Comparison of ENCODE assay signal across 8 mouse cellular contexts in genomic region chr7:118115533-118115876, GRCm38 (mm10). TPM values are rescaled to one million over a fixed set of nuclear protein-coding genes. Genes with fewer than 3 reads are reported as not detected.
DNase-seq lines count a peak whose midpoint lies in the region; ATAC-seq and TF ChIP-seq lines count a peak whose summit lies in the region.

No protein-coding gene starts in this region.

- H3K36me3 ChIP-seq in heart, embryonic 16.5 days (ENCODE audit: control insufficient read depth, insufficient read depth), result peaks cover 46% of the 10 kb centered on the region
- H3K36me3 ChIP-seq in hindbrain, embryonic 12.5 days, result peaks cover 64% of the 10 kb centered on the region
- peaks cover 69% of the 10 kb centered on the region for H3K36me3 ChIP-seq in midbrain, embryonic 14.5 days (ENCODE audit: control insufficient read depth, insufficient read depth, low read length)

- H3K27me3 ChIP-seq in heart, embryonic 16.5 days (ENCODE audit: control insufficient read depth, insufficient read depth, low read length), result no peaks in the 10 kb centered on the region
- H3K27me3 ChIP-seq in hindbrain, embryonic 12.5 days, result no peaks in the 10 kb centered on the region
- no peaks in the 10 kb centered on the region for H3K27me3 ChIP-seq in midbrain, embryonic 14.5 days (ENCODE audit: control insufficient read depth, insufficient read depth, low read length)

- TF ChIP-seq CTCF in bone marrow, adult 2 months (IDR thresholded peaks at IDR 0.05; ENCODE audit: control insufficient read depth, insufficient read depth, low read length), result no peak

- DNase-seq in heart, adult 8-10 months (ENCODE audit: low spot score), result no peak
- DNase-seq in midbrain, embryonic 14.5 days, result no peak
- DNase-seq in urinary bladder, postnatal 36 days (ENCODE audit: low spot score in 2 of 2), result no peak
- DNase-seq in right cerebral cortex, postnatal 4 days, result no peak
- DNase-seq in spleen, postnatal 10 days (ENCODE audit: low spot score in 2 of 2), result no peak

- ATAC-seq in heart, embryonic 16.5 days (replicated peaks; ENCODE audit: extremely low read depth, insufficient read depth, low FRiP score), result peak; percentile 44
- ATAC-seq in hindbrain, embryonic 12.5 days (ENCODE audit: low FRiP score), result no peak
- peak; percentile 60 for ATAC-seq in midbrain, embryonic 14.5 days (ENCODE audit: low FRiP score, low TSS enrichment)

- peak overlapping the region; percentile 91 for H3K4me2 ChIP-seq in heart, embryonic 16.5 days (ENCODE audit: low read depth, low read length)
- peak overlapping the region; percentile 94 for H3K4me2 ChIP-seq in hindbrain, embryonic 12.5 days (replicated peaks)
- H3K4me2 ChIP-seq in midbrain, embryonic 14.5 days (ENCODE audit: low read length), result peak overlapping the region; percentile 98

- no peaks in the 10 kb centered on the region for H3K9me3 ChIP-seq in heart, embryonic 16.5 days (replicated peaks; ENCODE audit: control insufficient read depth, low read length)
- H3K9me3 ChIP-seq in hindbrain, embryonic 12.5 days (replicated peaks), result no peaks in the 10 kb centered on the region
- no peaks in the 10 kb centered on the region for H3K9me3 ChIP-seq in midbrain, embryonic 14.5 days (ENCODE audit: control insufficient read depth, low read length)

- WGBS in heart, embryonic 16.5 days, result 0% methylated on average over 20 of the region's 20 CpGs
- WGBS in bone marrow, adult 2 months, result under 1% methylated on average over 20 of the region's 20 CpGs
- 0% methylated on average over 20 of the region's 20 CpGs for WGBS in hindbrain, embryonic 12.5 days
- under 1% methylated on average over 20 of the region's 20 CpGs for WGBS in midbrain, embryonic 14.5 days

- H3K4me1 ChIP-seq in heart, embryonic 16.5 days (ENCODE audit: control insufficient read depth, insufficient read depth, low read length), result peaks cover 42% of the 10 kb centered on the region
- H3K4me1 ChIP-seq in bone marrow, adult 2 months (ENCODE audit: control insufficient read depth, insufficient read depth, low read length), result peaks cover 8% of the 10 kb centered on the region
- H3K4me1 ChIP-seq in hindbrain, embryonic 12.5 days, result peaks cover 52% of the 10 kb centered on the region
- H3K4me1 ChIP-seq in midbrain, embryonic 14.5 days (ENCODE audit: control insufficient read depth, insufficient read depth, low read length), result peaks cover 42% of the 10 kb centered on the region

- TF ChIP-seq POLR2A in bone marrow, adult 2 months (IDR thresholded peaks at IDR 0.05; ENCODE audit: borderline replicate concordance, control insufficient read depth, low read depth, low read length), result no peak

- H3K4me3 ChIP-seq in heart, embryonic 16.5 days (ENCODE audit: low read length), result peak overlapping the region; percentile 89
- H3K4me3 ChIP-seq in bone marrow, adult 2 months (replicated peaks; ENCODE audit: control insufficient read depth, low read depth, low read length), result peak overlapping the region; percentile 79
- H3K4me3 ChIP-seq in hindbrain, embryonic 12.5 days, result peak overlapping the region; percentile 75
- H3K4me3 ChIP-seq in midbrain, embryonic 14.5 days (replicated peaks; ENCODE audit: low read depth, low read length), result peak overlapping the region; percentile 97

- H3K27ac ChIP-seq in heart, embryonic 16.5 days (ENCODE audit: low read length), result peak overlapping the region; percentile 81
- H3K27ac ChIP-seq in bone marrow, adult 2 months (ENCODE audit: control insufficient read depth, insufficient read depth, low read depth, low read length, poor library complexity), result peak overlapping the region; percentile 61
- H3K27ac ChIP-seq in hindbrain, embryonic 12.5 days, result peak overlapping the region; percentile 84
- peak overlapping the region; percentile 91 for H3K27ac ChIP-seq in midbrain, embryonic 14.5 days (replicated peaks; ENCODE audit: low read depth, low read length)

- H3K9ac ChIP-seq in heart, embryonic 16.5 days (ENCODE audit: low read length), result peak overlapping the region; percentile 97
- peak overlapping the region; percentile 95 for H3K9ac ChIP-seq in hindbrain, embryonic 12.5 days
- peak overlapping the region; percentile 97 for H3K9ac ChIP-seq in midbrain, embryonic 14.5 days (replicated peaks; ENCODE audit: low read length)

RNA-seq across cellular contexts. Expression of gene Rps15a, which starts 0.5 kb away (rescaled TPM):
- polyA plus RNA-seq in heart, embryonic 16.5 days (2015; fragmentation: Nextera tagmentation; extraction: Ambion mirVana), result 365 and 393 TPM in 2 replicates
- total RNA-seq in heart, adult 8-10 months (2022), result 100 to 1,000 TPM; 436 to 548 (median 491) TPM
- 986 and 1,535 TPM in 2 replicates for polyA plus RNA-seq in bone marrow, adult 2 months (2011; ENCODE audit: insufficient read depth, insufficient read length, low replicate concordance, missing spikeins)
- polyA plus RNA-seq in hindbrain, embryonic 12.5 days (2016; fragmentation: Nextera tagmentation; extraction: Ambion mirVana), result 399 and 511 TPM in 2 replicates
- polyA plus RNA-seq in midbrain, embryonic 14.5 days (2014; fragmentation: Nextera tagmentation; extraction: Ambion mirVana), result 492 and 536 TPM in 2 replicates

RNA-seq across cellular contexts. Expression of gene Arl6ip1, which starts 14.0 kb away (rescaled TPM):
- 270 and 274 TPM in 2 replicates for polyA plus RNA-seq in heart, embryonic 16.5 days (2015; fragmentation: Nextera tagmentation; extraction: Ambion mirVana)
- 10 to 100 TPM; 23.2 to 25.6 (median 23.4) TPM for total RNA-seq in heart, adult 8-10 months (2022)
- polyA plus RNA-seq in bone marrow, adult 2 months (2011; ENCODE audit: insufficient read depth, insufficient read length, low replicate concordance, missing spikeins), result 130 and 142 TPM in 2 replicates
- polyA plus RNA-seq in hindbrain, embryonic 12.5 days (2016; fragmentation: Nextera tagmentation; extraction: Ambion mirVana), result 478 and 481 TPM in 2 replicates
- 397 and 417 TPM in 2 replicates for polyA plus RNA-seq in midbrain, embryonic 14.5 days (2014; fragmentation: Nextera tagmentation; extraction: Ambion mirVana)
